Mouse (Mus musculus): ENCODE results near the gene Ssc4d.

DNA sequence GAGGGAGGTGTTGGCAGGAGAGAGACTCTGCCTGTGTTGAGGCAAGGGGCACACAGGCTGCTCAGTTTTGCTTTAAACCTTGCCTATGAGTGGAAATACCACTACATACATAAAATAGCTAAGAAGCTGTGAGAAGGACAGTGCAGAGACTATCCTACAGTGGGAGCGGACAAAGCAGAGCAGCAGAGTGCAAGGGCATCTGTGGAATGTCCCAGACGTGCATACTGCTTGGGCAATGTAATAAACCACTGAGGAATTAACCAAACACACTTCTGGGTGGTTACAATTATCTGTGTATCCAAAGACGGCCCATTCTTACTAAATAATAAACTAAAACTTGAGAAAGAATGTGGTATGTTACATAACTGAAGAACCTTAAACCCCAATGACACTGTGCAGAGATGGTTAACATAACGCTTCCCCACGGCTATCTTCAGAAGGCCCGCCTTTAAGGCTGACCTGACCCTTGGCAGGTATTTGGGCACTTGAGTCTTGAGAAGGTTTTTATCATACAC lies 58.2 kb downstream of the Ssc4d start:
- no peak for TF ChIP-seq CTCF (IDR thresholded peaks at IDR 0.05; ENCODE audit: low read depth, low read length)
- no peak for TF ChIP-seq POLR2A (IDR thresholded peaks at IDR 0.05; ENCODE audit: insufficient read depth, low read length)
